Mouse (Mus musculus): ENCODE measurements around the gene Pltp. TPM values are rescaled to one million over a fixed set of nuclear protein-coding genes. Genes with fewer than 3 reads are reported as not detected.
A peak's percentile ranks its signal among the peaks of the same experiment; 100 is the strongest.

The Pltp gene
- polyA plus RNA-seq, 1 experiment = 39.6 TPM

GRCm38 (mm10) chr2:164845782-164846181 is 11.7 kb downstream of the Pltp start:
- Histone ChIP-seq H3K27me3 (replicated peaks; ENCODE audit: control insufficient read depth, insufficient read depth, low read length) (no peaks in the 10 kb centered on the region), H3K4me3 (ENCODE audit: insufficient read depth, low read depth, low read length) (no peak overlapping the region), H3K27ac (ENCODE audit: insufficient read depth, low read depth, low read length) (no peak overlapping the region), H3K4me1 (ENCODE audit: control insufficient read depth, insufficient read depth, low read length) (no peaks in the 10 kb centered on the region), H3K36me3 (ENCODE audit: control insufficient read depth, insufficient read depth, low read length) (no peaks in the 10 kb centered on the region)
- DNase-seq = no peak
- WGBS = 60% methylated on average over 3 of the region's 3 CpGs
- TF ChIP-seq POLR2A (IDR thresholded peaks at IDR 0.05; ENCODE audit: low read depth, low read length) (no peak), CTCF (conservative IDR thresholded peaks at IDR 0.05; ENCODE audit: insufficient read depth, insufficient read length, low read depth, low read length) (peak; percentile 37)

GRCm38 (mm10) chr2:164835164-164835563 is 22.3 kb downstream of the Pltp start:
- 0 out of 2 replicates have a peak, but pooled peaks cover 3% of the 10 kb centered on the region for H3K4me1 ChIP-seq (ENCODE audit: control insufficient read depth, insufficient read depth, low read length)
- peaks cover 2% of the 10 kb centered on the region; the same call in 1 of the 2 replicates for H3K36me3 ChIP-seq (ENCODE audit: control insufficient read depth, insufficient read depth, low read length)
- TF ChIP-seq POLR2A (IDR thresholded peaks at IDR 0.05; ENCODE audit: low read depth, low read length) (no peak), CTCF (conservative IDR thresholded peaks at IDR 0.05; ENCODE audit: insufficient read depth, insufficient read length, low read depth, low read length) (no peak)
- H3K4me3 ChIP-seq (ENCODE audit: insufficient read depth, low read depth, low read length) = no peak overlapping the region
- 94% methylated on average over 4 of the region's 4 CpGs for WGBS
- DNase-seq = no peak
- H3K27me3 ChIP-seq (replicated peaks; ENCODE audit: control insufficient read depth, insufficient read depth, low read length) = no peaks in the 10 kb centered on the region
- H3K27ac ChIP-seq (ENCODE audit: insufficient read depth, low read depth, low read length) = no peak overlapping the region

GRCm38 (mm10) chr2:164834531-164834930 is 23.0 kb downstream of the Pltp start:
- peak overlapping the region; percentile 71 for H3K4me3 ChIP-seq (ENCODE audit: insufficient read depth, low read depth, low read length)
- H3K27ac ChIP-seq (ENCODE audit: insufficient read depth, low read depth, low read length) = peak overlapping the region; percentile 40; the same call in 1 of the 2 replicates
- no peaks in the 10 kb centered on the region for H3K27me3 ChIP-seq (replicated peaks; ENCODE audit: control insufficient read depth, insufficient read depth, low read length)
- H3K4me1 ChIP-seq (ENCODE audit: control insufficient read depth, insufficient read depth, low read length) = 0 out of 2 replicates have a peak, but pooled peaks cover 3% of the 10 kb centered on the region
- TF ChIP-seq POLR2A (IDR thresholded peaks at IDR 0.05; ENCODE audit: low read depth, low read length) (no peak), CTCF (conservative IDR thresholded peaks at IDR 0.05; ENCODE audit: insufficient read depth, insufficient read length, low read depth, low read length) (0 out of 2 replicates have a peak, but pooled peaks have one; percentile 13)
- peak; percentile 54 for DNase-seq
- H3K36me3 ChIP-seq (ENCODE audit: control insufficient read depth, insufficient read depth, low read length) = peaks cover 2% of the 10 kb centered on the region; the same call in 1 of the 2 replicates
- 25% methylated on average over 8 of the region's 8 CpGs for WGBS

- Histone ChIP-seq H3K4me1 (ENCODE audit: control insufficient read depth, insufficient read depth, low read length) (0 out of 2 replicates have a peak, but pooled peaks cover 3% of the 10 kb centered on the region), H3K36me3 (ENCODE audit: control insufficient read depth, insufficient read depth, low read length) (0 out of 2 replicates have a peak, but pooled peaks cover under 1% of the 10 kb centered on the region), H3K27ac (ENCODE audit: insufficient read depth, low read depth, low read length) (peak within 1 kb of the TSS; percentile 76), H3K27me3 (replicated peaks; ENCODE audit: control insufficient read depth, insufficient read depth, low read length) (no peaks in the 10 kb centered on the region), H3K4me3 (ENCODE audit: insufficient read depth, low read depth, low read length) (peak within 1 kb of the TSS; percentile 71)
- no peak for TF ChIP-seq CTCF (conservative IDR thresholded peaks at IDR 0.05; ENCODE audit: insufficient read depth, insufficient read length, low read depth, low read length)
- no peak for TF ChIP-seq POLR2A (IDR thresholded peaks at IDR 0.05; ENCODE audit: low read depth, low read length)
- under 1% methylated on average over 31 of the region's 31 CpGs for WGBS
- peak; percentile 97 for DNase-seq
These were observed 24.1 kb downstream of the Pltp start, which contains the start of gene Neurl2 for GRCm38 (mm10) chr2:164833314-164833959. Gene Neurl2, minus strand, starts transcription at chr2:164833456.

- TF ChIP-seq CTCF (conservative IDR thresholded peaks at IDR 0.05; ENCODE audit: insufficient read depth, insufficient read length, low read depth, low read length) = peak; percentile 64
- peak; percentile 9 for TF ChIP-seq POLR2A (IDR thresholded peaks at IDR 0.05; ENCODE audit: low read depth, low read length)
- Histone ChIP-seq H3K4me3 (ENCODE audit: insufficient read depth, low read depth, low read length) (peak within 1 kb of the TSS; percentile 71), H3K27me3 (replicated peaks; ENCODE audit: control insufficient read depth, insufficient read depth, low read length) (no peaks in the 10 kb centered on the region), H3K36me3 (ENCODE audit: control insufficient read depth, insufficient read depth, low read length) (no peaks in the 10 kb centered on the region), H3K4me1 (ENCODE audit: control insufficient read depth, insufficient read depth, low read length) (0 out of 2 replicates have a peak, but pooled peaks cover 3% of the 10 kb centered on the region), H3K27ac (ENCODE audit: insufficient read depth, low read depth, low read length) (peak within 1 kb of the TSS; percentile 76)
- DNase-seq = peak; percentile 81
- 1% methylated on average over 35 of the region's 35 CpGs for WGBS
These were observed 24.7 kb downstream of the Pltp start, which contains the start of gene Ctsa for GRCm38 (mm10) chr2:164832748-164833301. Gene Ctsa, plus strand, starts transcription at chr2:164832873.

- TF ChIP-seq POLR2A (IDR thresholded peaks at IDR 0.05; ENCODE audit: low read depth, low read length) (no peak), CTCF (conservative IDR thresholded peaks at IDR 0.05; ENCODE audit: insufficient read depth, insufficient read length, low read depth, low read length) (no peak)
- Histone ChIP-seq H3K36me3 (ENCODE audit: control insufficient read depth, insufficient read depth, low read length) (no peaks in the 10 kb centered on the region), H3K4me3 (ENCODE audit: insufficient read depth, low read depth, low read length) (peak overlapping the region; percentile 71; the same call in 1 of the 2 replicates), H3K27me3 (replicated peaks; ENCODE audit: control insufficient read depth, insufficient read depth, low read length) (no peaks in the 10 kb centered on the region), H3K4me1 (ENCODE audit: control insufficient read depth, insufficient read depth, low read length) (0 out of 2 replicates have a peak, but pooled peaks cover 3% of the 10 kb centered on the region), H3K27ac (ENCODE audit: insufficient read depth, low read depth, low read length) (no peak overlapping the region)
- no peak for DNase-seq
- 61% methylated on average over 16 of the region's 16 CpGs for WGBS
These were observed 25.3 kb downstream of the Pltp start for GRCm38 (mm10) chr2:164832032-164832747.

All from kidney, adult 2 months (tissue).